Mouse (Mus musculus) layer of hippocampus, postnatal 14 days (tissue): ENCODE results near the gene Zbtb24. TPM values are rescaled to one million over a fixed set of nuclear protein-coding genes. Genes with fewer than 3 reads are reported as not detected.

ENCODE experiments used
- DNase-seq, 2 experiments: peaks; one replicate each; pipeline ENCODE4 v3.0.0; 2021 to 2022; ENCODE audit warnings: low spot score in 2 of 2, mixed read lengths in 1 of 2
- total RNA-seq, 2 experiments: library from RNA; stranded (reverse); gene quantifications; 2 replicates each; pipeline ENCODE4 v1.2.3; 2021

The Zbtb24 gene
- total RNA-seq, 2 experiments from 2014 or later: 16.0 to 16.1 TPM

DNA sequence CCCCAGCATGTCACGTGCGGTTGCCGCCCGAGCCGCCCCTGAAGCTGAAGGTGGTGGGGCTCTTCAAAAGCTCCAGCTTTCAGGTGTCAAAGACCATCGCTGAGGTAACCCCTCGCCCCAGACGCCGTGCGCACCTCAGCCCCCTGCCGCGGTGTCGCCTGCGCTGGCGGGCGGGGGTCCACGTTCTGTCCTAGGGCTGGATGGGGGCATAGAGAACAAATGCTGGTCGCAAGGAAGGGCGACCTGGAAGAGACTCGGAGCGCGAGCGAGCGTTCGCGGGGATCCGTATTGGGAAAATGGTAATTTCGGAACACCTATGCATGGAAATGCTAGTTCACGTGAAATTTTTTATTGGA, 40.3 kb downstream of the Zbtb24 start:
- no peak for DNase-seq

DNA sequence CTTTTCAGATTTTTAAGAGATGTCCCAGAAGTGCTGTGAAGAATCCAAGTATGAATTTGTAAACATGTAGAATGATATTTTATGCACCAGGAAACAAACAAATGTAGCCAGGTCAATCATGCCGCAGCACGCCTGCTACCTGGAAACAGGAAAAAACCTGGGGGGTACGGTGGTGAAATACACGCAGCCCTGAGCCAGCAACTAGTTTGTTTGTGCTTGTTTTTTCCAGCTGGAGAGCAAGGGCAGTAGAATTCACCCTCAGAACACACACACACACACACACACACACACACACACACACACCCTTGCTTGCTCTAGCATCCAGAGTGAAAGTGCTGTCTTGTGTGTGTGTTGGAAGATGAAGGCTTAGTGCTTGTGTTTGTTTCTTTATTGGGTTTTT, 40.9 kb downstream of the Zbtb24 start:
- no peak for DNase-seq

DNA sequence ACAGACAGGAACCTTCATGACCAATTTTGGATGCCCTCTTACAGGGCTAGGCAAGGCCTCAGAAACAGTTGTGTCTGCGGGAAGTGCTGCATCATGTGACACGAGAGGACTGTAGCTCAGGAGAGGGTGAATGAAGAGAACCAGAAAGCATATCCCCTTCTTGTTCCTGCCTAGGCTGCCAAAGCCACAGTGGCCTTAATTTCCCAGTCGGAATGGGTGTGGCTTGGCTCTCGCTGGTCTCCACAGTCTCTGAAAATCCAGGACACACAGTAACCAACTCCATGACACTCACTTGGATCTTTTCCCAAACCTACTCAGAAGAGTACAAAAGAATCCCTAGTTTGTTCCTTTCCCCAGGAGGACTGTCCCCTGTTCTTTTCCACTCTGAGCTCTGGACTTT, 50.8 kb downstream of the Zbtb24 start:
- peak in 1 of 2 experiments; percentile 62 for DNase-seq

DNA sequence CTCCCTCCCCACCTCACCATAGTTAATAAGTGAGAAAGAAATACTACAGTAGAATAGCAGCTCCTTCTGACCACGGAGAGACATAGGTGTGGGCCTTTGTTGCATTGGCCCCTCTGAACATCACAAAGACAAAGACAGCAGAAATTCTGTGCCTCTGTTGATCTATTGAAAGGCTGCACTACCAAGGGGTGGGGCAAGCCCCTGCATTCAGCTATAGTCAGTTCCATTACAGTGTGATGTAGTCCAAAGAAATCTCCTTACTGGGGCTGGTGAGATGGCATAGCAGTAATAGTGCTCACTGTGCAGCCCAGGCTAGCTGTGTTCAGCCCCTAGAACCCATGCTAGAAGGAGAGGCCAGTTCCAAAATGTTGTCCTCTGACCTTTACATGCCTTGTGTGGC, 54.8 kb downstream of the Zbtb24 start:
- no peak for DNase-seq

DNA sequence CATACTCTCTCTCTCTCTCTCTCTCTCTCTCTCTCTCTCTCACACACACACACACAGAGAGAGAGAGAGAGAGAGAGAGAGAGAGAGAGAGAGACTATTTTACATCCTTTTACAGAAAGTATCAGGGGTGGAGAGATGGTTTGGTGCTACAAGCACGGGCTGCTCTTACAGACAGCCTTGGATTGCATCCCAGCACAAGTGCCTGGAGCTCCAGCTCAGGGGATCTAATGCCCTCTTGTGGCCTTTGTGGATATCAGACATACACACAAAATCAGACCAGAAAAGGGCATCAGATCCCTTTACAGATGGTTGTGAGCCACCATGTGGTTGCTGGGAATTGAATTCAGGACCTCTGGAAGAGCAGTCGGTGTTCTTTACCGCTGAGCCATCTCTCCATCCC, 55.3 kb downstream of the Zbtb24 start:
- peak; percentile 62 to 88 for DNase-seq

DNA sequence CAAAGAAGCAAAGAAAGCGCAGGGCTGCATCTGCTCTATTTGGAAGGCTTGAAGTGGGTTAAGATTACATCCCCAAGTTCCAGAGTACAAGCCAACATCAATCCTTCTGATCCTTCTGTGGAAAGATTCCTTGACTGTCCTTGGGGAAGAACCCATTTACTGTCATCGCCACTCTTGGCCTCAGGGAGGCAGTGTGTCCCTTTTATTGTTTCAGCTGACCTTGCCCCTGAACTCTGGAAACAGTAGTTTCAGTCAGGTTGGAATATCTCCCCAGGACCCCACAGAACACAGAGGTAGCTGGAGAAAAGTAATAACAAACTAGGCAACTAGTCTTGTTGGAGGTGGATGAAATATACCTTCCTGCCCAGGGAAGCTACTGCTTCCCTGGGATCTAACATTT, 59.0 kb downstream of the Zbtb24 start:
- DNase-seq: no peak

DNA sequence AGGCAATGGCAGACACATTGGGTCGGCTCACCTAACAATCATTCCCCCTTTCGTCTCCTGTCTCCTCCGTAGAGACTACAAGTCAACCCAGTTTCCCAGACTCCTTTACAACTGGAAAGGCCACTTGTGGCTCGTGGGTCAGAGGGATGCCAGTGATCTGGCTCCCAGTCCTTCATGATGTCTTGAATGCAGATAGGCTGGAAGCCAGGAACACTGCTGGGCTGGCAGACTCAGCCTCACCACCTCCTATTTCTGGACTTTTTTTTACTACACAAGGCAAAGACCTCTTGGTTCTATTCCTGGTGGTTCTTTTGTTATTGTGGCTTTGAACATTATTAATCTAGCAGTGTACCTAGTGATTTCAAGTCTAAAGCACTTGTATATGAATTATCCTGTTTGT, 64.1 kb downstream of the Zbtb24 start:
- DNase-seq: no peak

DNA sequence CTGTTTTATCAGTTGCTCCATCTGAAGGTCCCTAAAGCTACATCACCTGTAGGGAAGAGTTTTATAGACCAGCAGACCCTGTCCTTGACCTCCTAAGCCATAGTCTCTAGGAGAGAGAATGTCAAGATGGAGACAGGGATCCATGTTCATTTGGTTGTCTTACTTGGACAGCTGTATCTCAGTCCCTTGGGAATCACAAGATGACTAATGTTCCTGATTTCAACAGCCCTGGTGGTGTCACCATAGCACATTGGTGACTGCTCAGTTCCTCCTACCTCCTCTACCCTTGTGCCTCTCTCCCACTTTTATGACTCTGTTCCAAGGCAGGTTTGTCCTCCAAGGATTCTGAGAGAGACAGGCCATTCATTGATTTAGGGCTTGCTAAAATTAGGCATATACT, 64.7 kb downstream of the Zbtb24 start:
- no peak for DNase-seq

Other genes with a start within 250 kb of the Zbtb24 start
- 10 to 100 TPM; 37.0 to 40.2 TPM for gene Fig4, start 147.1 kb upstream of the Zbtb24 start, total RNA-seq
- under 1 TPM; 0.45 to 0.67 TPM for gene Ak9, start 146.4 kb upstream of the Zbtb24 start, total RNA-seq
- gene Mical1, start 25.9 kb downstream of the Zbtb24 start, total RNA-seq: 10 to 100 TPM; 24.5 to 31.3 TPM
- 10 to 100 TPM; 21.1 to 23.3 TPM for gene Smpd2, start 40.0 kb downstream of the Zbtb24 start, total RNA-seq
- 1 to 10 TPM; 7.3 to 7.4 TPM for gene Ppil6, start 40.1 kb downstream of the Zbtb24 start, total RNA-seq
- 10 to 100 TPM; 55.3 to 60.9 TPM for gene Cd164, start 69.0 kb downstream of the Zbtb24 start, total RNA-seq